Mouse (Mus musculus): ENCODE measurements around the gene Nxn. TPM values are rescaled to one million over a fixed set of nuclear protein-coding genes. Genes with fewer than 3 reads are reported as not detected.

Gene Nxn
- polyA plus RNA-seq, 1 experiment from 2014 or later: 28.7 TPM

GRCm38 (mm10) chr11:76337764-76338163 lies 61.2 kb downstream of the Nxn start:
- 0 out of 2 replicates have a peak overlapping the region, but pooled peaks have one; percentile 9 for H3K9ac ChIP-seq (ENCODE audit: low read length)
- H3K27me3 ChIP-seq (ENCODE audit: control insufficient read depth, insufficient read depth, low read length): no peaks in the 10 kb centered on the region
- H3K36me3 ChIP-seq (ENCODE audit: control insufficient read depth, insufficient read depth, low read length): no peaks in the 10 kb centered on the region
- H3K27ac ChIP-seq (ENCODE audit: low read length): peak overlapping the region; percentile 82
- WGBS: 7% methylated on average over 7 of the region's 7 CpGs
- H3K4me1 ChIP-seq (ENCODE audit: control insufficient read depth, insufficient read depth, low read length): peaks cover 45% of the 10 kb centered on the region
- H3K9me3 ChIP-seq (replicated peaks; ENCODE audit: control insufficient read depth, low read length): no peaks in the 10 kb centered on the region
- peak; percentile 86; the same call in 1 of the 2 replicates for ATAC-seq (ENCODE audit: insufficient read depth, low FRiP score)
- no peak overlapping the region for H3K4me3 ChIP-seq (replicated peaks; ENCODE audit: low read length)
- peak overlapping the region; percentile 37 for H3K4me2 ChIP-seq (ENCODE audit: low read depth, low read length)

- no peaks in the 10 kb centered on the region for H3K27me3 ChIP-seq (ENCODE audit: control insufficient read depth, insufficient read depth, low read length)
- no peaks in the 10 kb centered on the region for H3K36me3 ChIP-seq (ENCODE audit: control insufficient read depth, insufficient read depth, low read length)
- peak overlapping the region; percentile 37; the same call in 1 of the 2 replicates for H3K4me2 ChIP-seq (ENCODE audit: low read depth, low read length)
- no peak for ATAC-seq (ENCODE audit: insufficient read depth, low FRiP score)
- H3K4me1 ChIP-seq (ENCODE audit: control insufficient read depth, insufficient read depth, low read length): peaks cover 48% of the 10 kb centered on the region
- no peaks in the 10 kb centered on the region for H3K9me3 ChIP-seq (replicated peaks; ENCODE audit: control insufficient read depth, low read length)
- peak overlapping the region; percentile 82 for H3K27ac ChIP-seq (ENCODE audit: low read length)
- WGBS: 40% methylated on average over 9 of the region's 9 CpGs
- H3K9ac ChIP-seq (ENCODE audit: low read length): no peak overlapping the region
- H3K4me3 ChIP-seq (replicated peaks; ENCODE audit: low read length): no peak overlapping the region
These were observed 61.7 kb downstream of the Nxn start for GRCm38 (mm10) chr11:76337236-76337635.

DNA sequence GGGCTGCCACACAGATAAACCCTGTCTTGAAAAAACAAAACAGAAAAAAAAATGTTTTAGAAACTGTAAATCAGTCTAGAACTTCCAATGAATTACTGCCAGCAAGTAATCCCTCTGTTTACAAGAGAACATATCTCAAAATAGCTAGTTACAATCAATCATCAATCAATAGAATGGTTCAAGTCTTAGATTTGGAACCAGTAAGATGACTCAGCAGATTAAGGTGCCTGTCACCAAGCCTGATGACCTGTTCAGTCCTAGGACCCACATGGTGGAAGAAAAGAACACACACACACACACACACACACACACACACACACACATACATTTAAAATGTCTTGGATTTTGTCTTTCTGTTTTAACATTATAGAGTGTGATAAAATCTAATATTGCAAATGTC lies 62.7 kb downstream of the Nxn start:
- H3K27me3 ChIP-seq (ENCODE audit: control insufficient read depth, insufficient read depth, low read length): no peaks in the 10 kb centered on the region
- ATAC-seq (ENCODE audit: insufficient read depth, low FRiP score): no peak
- peaks cover 48% of the 10 kb centered on the region for H3K4me1 ChIP-seq (ENCODE audit: control insufficient read depth, insufficient read depth, low read length)
- no peak overlapping the region for H3K9ac ChIP-seq (ENCODE audit: low read length)
- no peaks in the 10 kb centered on the region for H3K36me3 ChIP-seq (ENCODE audit: control insufficient read depth, insufficient read depth, low read length)
- no peaks in the 10 kb centered on the region for H3K9me3 ChIP-seq (replicated peaks; ENCODE audit: control insufficient read depth, low read length)
- H3K4me3 ChIP-seq (replicated peaks; ENCODE audit: low read length): no peak overlapping the region
- peak overlapping the region; percentile 82; the same call in 1 of the 2 replicates for H3K27ac ChIP-seq (ENCODE audit: low read length)
- H3K4me2 ChIP-seq (ENCODE audit: low read depth, low read length): no peak overlapping the region

- H3K4me1 ChIP-seq (ENCODE audit: control insufficient read depth, insufficient read depth, low read length): peaks cover 42% of the 10 kb centered on the region
- H3K9ac ChIP-seq (ENCODE audit: low read length): no peak overlapping the region
- H3K36me3 ChIP-seq (ENCODE audit: control insufficient read depth, insufficient read depth, low read length): no peaks in the 10 kb centered on the region
- no peak overlapping the region for H3K4me2 ChIP-seq (ENCODE audit: low read depth, low read length)
- no peak for ATAC-seq (ENCODE audit: insufficient read depth, low FRiP score)
- 84% methylated on average over 10 of the region's 10 CpGs for WGBS
- H3K4me3 ChIP-seq (replicated peaks; ENCODE audit: low read length): no peak overlapping the region
- no peak overlapping the region for H3K27ac ChIP-seq (ENCODE audit: low read length)
- no peaks in the 10 kb centered on the region for H3K27me3 ChIP-seq (ENCODE audit: control insufficient read depth, insufficient read depth, low read length)
- H3K9me3 ChIP-seq (replicated peaks; ENCODE audit: control insufficient read depth, low read length): no peaks in the 10 kb centered on the region
These were observed 64.0 kb downstream of the Nxn start for GRCm38 (mm10) chr11:76334966-76335365.

GRCm38 (mm10) chr11:76332240-76332639 lies 66.7 kb downstream of the Nxn start:
- Histone ChIP-seq H3K4me1 (ENCODE audit: control insufficient read depth, insufficient read depth, low read length) (peaks cover 41% of the 10 kb centered on the region), H3K4me3 (replicated peaks; ENCODE audit: low read length) (no peak overlapping the region), H3K27me3 (ENCODE audit: control insufficient read depth, insufficient read depth, low read length) (no peaks in the 10 kb centered on the region), H3K9me3 (replicated peaks; ENCODE audit: control insufficient read depth, low read length) (no peaks in the 10 kb centered on the region), H3K36me3 (ENCODE audit: control insufficient read depth, insufficient read depth, low read length) (no peaks in the 10 kb centered on the region), H3K4me2 (ENCODE audit: low read depth, low read length) (0 out of 2 replicates have a peak overlapping the region, but pooled peaks have one; percentile 12), H3K9ac (ENCODE audit: low read length) (no peak overlapping the region), H3K27ac (ENCODE audit: low read length) (peak overlapping the region; percentile 79)
- peak; percentile 30; the same call in 1 of the 2 replicates for ATAC-seq (ENCODE audit: insufficient read depth, low FRiP score)
- 31% methylated on average over 5 of the region's 5 CpGs for WGBS

DNA sequence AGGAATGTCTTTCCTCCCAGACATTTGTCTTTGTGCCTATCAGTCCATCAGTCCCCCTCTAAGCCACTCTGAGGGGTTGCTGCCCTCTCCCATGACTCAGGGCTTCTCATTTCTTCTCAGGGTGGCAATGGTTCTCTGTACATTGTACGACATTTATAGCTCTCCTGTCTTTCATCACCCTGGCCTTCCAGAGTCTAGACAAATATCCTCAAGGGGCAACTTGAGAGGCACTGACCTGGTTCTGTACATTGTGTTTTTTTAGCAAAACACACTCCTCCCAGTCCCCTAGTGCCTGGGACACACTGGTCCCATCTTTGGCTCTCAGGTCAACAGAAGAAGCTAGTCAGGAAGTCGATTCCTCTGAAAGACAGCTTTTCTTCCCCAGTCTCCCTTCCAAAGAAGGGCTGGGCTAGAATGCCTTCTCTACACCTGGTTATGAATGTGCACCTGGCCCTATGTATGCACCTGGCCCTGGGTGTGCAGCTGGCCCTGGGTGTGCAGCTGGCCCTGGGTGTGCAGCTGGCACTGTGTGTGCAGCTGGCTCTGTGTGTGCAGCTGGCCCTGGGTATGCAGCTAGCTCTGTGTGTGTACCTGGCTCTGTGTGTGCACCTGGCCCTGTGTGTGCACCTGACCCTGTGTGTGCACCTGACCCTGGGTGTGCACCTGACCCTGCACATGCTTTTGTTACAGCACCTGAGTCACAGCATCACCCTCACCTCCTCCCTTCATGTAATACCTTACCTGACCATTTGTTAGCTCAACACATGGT lies 70.2 kb downstream of the Nxn start:
- Histone ChIP-seq H3K4me1 (ENCODE audit: control insufficient read depth, insufficient read depth, low read length) (peaks cover 73% of the 10 kb centered on the region), H3K36me3 (ENCODE audit: control insufficient read depth, insufficient read depth, low read length) (no peaks in the 10 kb centered on the region), H3K4me3 (replicated peaks; ENCODE audit: low read length) (no peak overlapping the region), H3K27me3 (ENCODE audit: control insufficient read depth, insufficient read depth, low read length) (no peaks in the 10 kb centered on the region), H3K9ac (ENCODE audit: low read length) (no peak overlapping the region), H3K9me3 (replicated peaks; ENCODE audit: control insufficient read depth, low read length) (no peaks in the 10 kb centered on the region), H3K27ac (ENCODE audit: low read length) (0 out of 2 replicates have a peak overlapping the region, but pooled peaks have one; percentile 1), H3K4me2 (ENCODE audit: low read depth, low read length) (no peak overlapping the region)
- 48% methylated on average over 2 of the region's 2 CpGs for WGBS
- ATAC-seq (ENCODE audit: insufficient read depth, low FRiP score): no peak; the same call in 1 of the 2 replicates

- no peaks in the 10 kb centered on the region for H3K9me3 ChIP-seq (replicated peaks; ENCODE audit: control insufficient read depth, low read length)
- H3K9ac ChIP-seq (ENCODE audit: low read length): no peak overlapping the region
- H3K4me3 ChIP-seq (replicated peaks; ENCODE audit: low read length): no peak overlapping the region
- WGBS: 31% methylated on average over 11 of the region's 11 CpGs
- 0 out of 2 replicates have a peak overlapping the region, but pooled peaks have one; percentile 1 for H3K27ac ChIP-seq (ENCODE audit: low read length)
- no peak for ATAC-seq (ENCODE audit: insufficient read depth, low FRiP score)
- no peaks in the 10 kb centered on the region for H3K36me3 ChIP-seq (ENCODE audit: control insufficient read depth, insufficient read depth, low read length)
- no peak overlapping the region for H3K4me2 ChIP-seq (ENCODE audit: low read depth, low read length)
- H3K27me3 ChIP-seq (ENCODE audit: control insufficient read depth, insufficient read depth, low read length): no peaks in the 10 kb centered on the region
- H3K4me1 ChIP-seq (ENCODE audit: control insufficient read depth, insufficient read depth, low read length): peaks cover 76% of the 10 kb centered on the region
These were observed 70.9 kb downstream of the Nxn start for GRCm38 (mm10) chr11:76328084-76328483.

- Histone ChIP-seq H3K4me1 (ENCODE audit: control insufficient read depth, insufficient read depth, low read length) (peaks cover 76% of the 10 kb centered on the region), H3K36me3 (ENCODE audit: control insufficient read depth, insufficient read depth, low read length) (no peaks in the 10 kb centered on the region), H3K27ac (ENCODE audit: low read length) (peak overlapping the region; percentile 53), H3K9me3 (replicated peaks; ENCODE audit: control insufficient read depth, low read length) (no peaks in the 10 kb centered on the region), H3K4me2 (ENCODE audit: low read depth, low read length) (no peak overlapping the region), H3K27me3 (ENCODE audit: control insufficient read depth, insufficient read depth, low read length) (no peaks in the 10 kb centered on the region), H3K4me3 (replicated peaks; ENCODE audit: low read length) (no peak overlapping the region), H3K9ac (ENCODE audit: low read length) (no peak overlapping the region)
- ATAC-seq (ENCODE audit: insufficient read depth, low FRiP score): no peak
- WGBS: 72% methylated on average over 6 of the region's 6 CpGs
These were observed 72.3 kb downstream of the Nxn start for GRCm38 (mm10) chr11:76326672-76327071.

- Histone ChIP-seq H3K4me1 (ENCODE audit: control insufficient read depth, insufficient read depth, low read length) (peaks cover 70% of the 10 kb centered on the region), H3K9me3 (replicated peaks; ENCODE audit: control insufficient read depth, low read length) (no peaks in the 10 kb centered on the region), H3K9ac (ENCODE audit: low read length) (no peak overlapping the region), H3K27ac (ENCODE audit: low read length) (peak overlapping the region; percentile 53), H3K36me3 (ENCODE audit: control insufficient read depth, insufficient read depth, low read length) (no peaks in the 10 kb centered on the region), H3K4me3 (replicated peaks; ENCODE audit: low read length) (no peak overlapping the region), H3K4me2 (ENCODE audit: low read depth, low read length) (no peak overlapping the region), H3K27me3 (ENCODE audit: control insufficient read depth, insufficient read depth, low read length) (no peaks in the 10 kb centered on the region)
- ATAC-seq (ENCODE audit: insufficient read depth, low FRiP score): no peak
- 91% methylated on average over 2 of the region's 2 CpGs for WGBS
These were observed 72.9 kb downstream of the Nxn start for GRCm38 (mm10) chr11:76326051-76326450.

Measured in stomach, embryonic 16.5 days (tissue).